Mouse (Mus musculus): ENCODE measurements around the gene Ndufb10.

Gene Ndufb10

DNA sequence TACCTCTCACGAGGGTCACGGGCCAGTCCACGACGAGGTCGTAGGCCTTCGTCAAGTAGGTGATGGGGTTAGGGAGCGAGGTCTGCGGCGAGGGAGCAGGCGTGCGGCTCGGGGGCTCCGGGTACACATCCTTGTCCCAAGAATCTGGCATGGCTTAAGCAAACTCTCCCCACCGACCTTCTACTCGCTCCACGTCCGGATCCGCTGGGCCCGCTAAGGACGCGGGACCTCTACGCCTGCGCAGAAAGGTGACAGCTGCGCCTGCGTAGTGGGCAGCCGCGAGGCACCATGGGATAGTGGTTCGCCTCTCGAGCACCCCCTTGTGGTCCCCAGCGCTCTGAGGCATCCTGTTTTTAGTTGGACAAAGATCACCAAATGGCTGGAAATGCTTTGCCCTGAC, at the start of gene Ndufb10:
Ndufb10 (minus strand) TSS at position 295 of the 400 bp plus-strand sequence.
- DNase-seq (ENCODE audit: low read depth, low spot score): peak; percentile 94

GRCm38 (mm10) chr17:24773241-24773640, 49.0 kb upstream of the Ndufb10 start:
- peak; percentile 60 for DNase-seq (ENCODE audit: low read depth, low spot score)

GRCm38 (mm10) chr17:24769146-24769545, 44.9 kb upstream of the Ndufb10 start:
- DNase-seq (ENCODE audit: low read depth, low spot score): no peak

DNA sequence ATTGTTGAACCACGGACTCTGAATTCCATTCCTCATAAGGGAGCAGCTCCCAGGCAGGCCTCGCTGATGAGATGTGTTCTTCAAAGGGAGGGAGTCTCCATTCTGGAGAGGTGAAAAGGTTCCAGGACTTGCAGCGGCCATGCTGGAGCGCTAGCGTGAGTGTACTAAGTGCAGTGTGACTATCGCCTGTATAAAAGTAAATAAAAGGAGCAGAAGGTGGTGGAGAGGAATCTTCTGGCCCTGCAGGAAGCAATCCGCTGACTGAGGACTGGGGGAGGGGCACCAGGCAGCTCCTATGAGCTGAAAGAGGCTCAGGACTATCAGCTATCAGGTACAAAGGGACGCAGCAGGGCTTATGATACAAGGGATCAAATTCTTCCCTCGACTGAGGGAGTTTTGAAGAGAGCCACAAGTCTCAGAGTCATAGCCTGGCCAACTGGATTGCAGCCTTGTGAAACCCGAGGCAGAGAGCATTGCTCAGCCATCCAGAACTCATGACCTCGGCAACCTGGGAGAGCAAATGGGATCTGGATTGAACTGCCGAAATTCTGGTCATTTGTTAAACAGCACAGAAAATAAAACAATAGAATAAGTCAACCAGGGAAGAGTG, 42.1 kb upstream of the Ndufb10 start:
- DNase-seq (ENCODE audit: low read depth, low spot score): no peak

GRCm38 (mm10) chr17:24765016-24765905, 41.0 kb upstream of the Ndufb10 start:
- no peak for DNase-seq (ENCODE audit: low read depth, low spot score)

GRCm38 (mm10) chr17:24761121-24761520, 36.8 kb upstream of the Ndufb10 start:
- DNase-seq (ENCODE audit: low read depth, low spot score): no peak

DNA sequence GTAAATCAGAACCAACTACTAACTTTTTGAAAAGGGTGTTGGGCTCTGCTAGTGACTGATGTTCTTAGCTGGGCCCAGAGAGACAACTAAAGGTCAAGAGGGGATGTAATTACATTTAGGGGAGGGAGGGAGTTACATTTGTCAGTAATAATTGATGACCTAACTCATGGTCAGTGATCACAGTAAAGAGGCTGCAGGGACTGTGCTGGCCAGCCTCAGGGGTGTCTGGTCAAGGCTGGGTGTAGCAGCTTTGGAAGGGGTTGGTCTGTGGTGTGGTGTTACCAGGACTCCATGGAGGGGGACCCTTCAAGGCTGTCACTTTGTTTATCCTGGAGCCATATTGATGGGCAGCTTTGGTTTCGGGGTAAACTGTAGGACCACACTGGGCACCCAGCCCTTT, 33.1 kb upstream of the Ndufb10 start:
- DNase-seq (ENCODE audit: low read depth, low spot score): no peak

DNA sequence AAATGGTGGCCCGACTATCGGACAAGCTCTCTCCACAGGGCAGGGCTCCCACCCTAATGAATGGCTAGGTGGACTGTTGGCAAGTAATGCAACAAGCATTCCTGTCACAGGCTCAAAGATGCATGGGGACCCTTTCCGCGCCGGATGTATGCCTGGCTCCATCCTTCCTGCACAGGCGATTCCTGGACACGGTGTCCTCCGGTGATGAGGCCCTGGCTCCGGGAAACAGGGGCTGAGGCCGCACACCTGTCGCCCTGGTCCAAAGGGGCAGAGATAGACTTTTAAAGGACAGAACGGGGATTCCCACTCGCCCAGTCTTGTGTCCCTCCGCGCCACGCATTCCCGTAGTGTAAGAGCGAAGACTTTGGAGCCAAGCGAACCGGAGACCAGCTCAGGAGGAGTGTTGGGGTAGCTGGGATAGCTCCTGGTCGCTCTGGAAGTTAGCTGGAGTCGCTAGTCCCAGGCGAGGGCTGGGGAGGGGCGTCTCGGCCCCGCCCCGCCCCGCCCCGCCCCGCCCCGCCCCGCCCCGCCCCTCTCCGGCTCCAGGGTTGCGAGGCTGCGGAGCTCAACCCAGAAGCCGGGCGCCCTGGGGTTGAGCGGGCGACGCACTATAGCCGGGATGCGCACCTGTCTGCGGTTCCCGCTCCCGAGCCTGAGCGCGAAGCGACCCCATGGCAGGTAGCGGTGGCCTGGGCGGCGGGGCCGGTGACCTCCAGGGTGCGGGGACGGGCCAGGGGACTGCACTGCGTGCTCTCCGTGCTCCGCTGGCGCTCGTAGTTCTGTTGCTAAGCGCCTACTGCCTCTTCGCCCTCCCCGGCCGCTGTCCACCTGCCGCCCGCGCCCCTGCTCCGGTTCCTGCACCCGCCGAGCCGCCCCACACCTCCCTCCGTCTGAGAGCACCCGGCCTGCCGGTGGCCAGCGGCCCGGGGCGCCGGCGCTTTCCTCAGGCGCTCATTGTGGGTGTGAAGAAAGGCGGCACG, 28.4 kb upstream of the Ndufb10 start, which contains the start of gene Hs3st6:
Hs3st6 (plus strand) TSS at position 574 of the 980 bp plus-strand sequence.
- no peak for DNase-seq (ENCODE audit: low read depth, low spot score)

- DNase-seq (ENCODE audit: low read depth, low spot score): no peak
These were observed 27.2 kb upstream of the Ndufb10 start for GRCm38 (mm10) chr17:24751528-24751927.

DNA sequence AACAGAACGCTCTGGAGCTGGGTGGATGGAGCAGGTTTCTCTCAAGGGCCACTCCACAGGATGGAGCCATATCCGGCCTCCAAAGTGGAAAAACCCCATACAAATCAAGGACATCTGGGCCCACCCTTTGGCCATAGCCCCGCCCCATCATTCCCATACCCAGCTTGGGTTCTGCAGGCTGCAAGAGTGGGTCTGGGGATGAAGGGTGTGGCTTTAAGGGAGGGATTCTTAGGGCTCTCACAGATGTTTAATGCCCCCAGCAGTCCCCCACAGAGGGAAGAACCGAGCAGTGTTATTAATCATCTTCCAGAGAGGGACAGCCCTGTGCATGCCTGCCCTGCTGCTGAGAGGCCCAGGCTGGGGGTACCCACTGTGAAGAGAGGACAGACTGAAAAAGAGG, 22.7 kb upstream of the Ndufb10 start:
- DNase-seq (ENCODE audit: low read depth, low spot score): no peak

- DNase-seq (ENCODE audit: low read depth, low spot score): peak; percentile 91
These were observed 21.5 kb upstream of the Ndufb10 start for GRCm38 (mm10) chr17:24745526-24746497.

GRCm38 (mm10) chr17:24744381-24744780, 20.1 kb upstream of the Ndufb10 start:
- no peak for DNase-seq (ENCODE audit: low read depth, low spot score)

DNA sequence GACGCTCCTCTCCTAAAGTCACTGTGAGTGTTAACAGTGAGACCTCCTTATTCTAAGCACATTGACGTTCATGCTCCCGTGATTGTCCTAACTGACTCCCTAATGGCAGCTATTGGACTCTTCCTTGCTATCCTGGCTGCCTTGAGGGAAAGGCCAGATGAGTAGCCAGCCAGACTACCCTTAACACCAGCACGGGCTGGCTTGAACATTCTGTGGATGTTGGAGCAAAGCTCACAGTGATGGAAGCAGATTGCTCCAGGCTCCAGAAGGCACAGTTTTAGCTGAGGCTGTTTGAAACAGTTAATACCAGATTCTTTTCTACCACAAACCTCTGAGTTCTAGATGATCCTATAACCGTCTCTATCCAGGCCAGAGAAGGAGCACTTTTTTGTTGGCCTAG, 19.6 kb upstream of the Ndufb10 start:
- no peak for DNase-seq (ENCODE audit: low read depth, low spot score)

DNA sequence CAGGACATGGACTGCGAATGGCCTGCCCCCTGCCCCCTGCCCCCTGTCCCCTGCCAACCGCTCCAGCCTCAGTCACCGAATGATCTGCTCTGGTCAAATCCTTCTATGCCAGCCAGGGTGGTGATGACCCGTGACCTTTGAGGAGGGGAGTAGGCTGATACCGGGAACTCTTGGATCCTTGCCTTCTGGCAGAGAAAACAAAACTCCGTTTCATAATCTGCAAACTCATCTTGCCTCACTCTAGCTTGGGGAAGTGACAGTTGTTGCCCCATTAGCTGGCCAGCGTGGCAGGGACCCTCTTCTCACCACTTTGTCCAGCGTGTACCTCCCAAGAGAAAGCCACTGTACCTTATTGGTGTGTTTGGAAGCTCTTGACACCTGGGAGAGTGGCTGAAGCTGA, 18.0 kb upstream of the Ndufb10 start:
- DNase-seq (ENCODE audit: low read depth, low spot score): no peak

GRCm38 (mm10) chr17:24739926-24740325, 15.6 kb upstream of the Ndufb10 start:
- no peak for DNase-seq (ENCODE audit: low read depth, low spot score)

- no peak for DNase-seq (ENCODE audit: low read depth, low spot score)
These were observed 14.0 kb upstream of the Ndufb10 start for GRCm38 (mm10) chr17:24738238-24738637.

DNA sequence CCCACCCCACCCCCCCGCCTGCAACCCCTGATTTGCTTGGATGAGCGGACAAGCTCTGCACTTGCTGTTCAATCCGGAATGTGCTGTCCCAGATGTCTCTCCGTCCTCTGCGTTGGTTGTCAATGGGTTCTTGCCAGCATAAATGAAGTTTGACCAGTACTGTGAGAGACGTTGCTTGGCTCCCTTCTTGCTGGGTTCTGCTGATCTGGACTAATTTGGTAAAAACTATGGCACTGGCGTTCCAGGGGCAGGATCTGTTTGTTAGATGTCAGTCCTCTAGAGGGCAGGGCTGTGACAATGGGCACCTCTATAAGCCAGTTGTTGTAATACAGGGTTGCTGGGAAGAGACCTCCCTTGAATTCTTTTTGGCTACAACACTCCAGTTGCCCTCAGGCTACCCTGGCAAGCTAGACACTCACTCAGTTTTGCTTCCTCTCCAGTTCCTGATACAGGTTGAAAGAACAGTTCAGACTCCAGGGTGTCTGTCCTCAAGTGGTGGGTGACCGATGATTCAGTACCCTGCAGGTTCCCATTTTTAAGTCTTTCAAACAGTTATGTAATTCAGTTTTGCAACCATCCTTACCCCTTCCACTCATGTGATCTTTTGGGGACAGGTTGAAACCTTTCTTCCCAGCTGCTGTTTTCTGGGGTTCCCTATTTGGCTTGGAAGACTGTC, 13.0 kb upstream of the Ndufb10 start:
- DNase-seq (ENCODE audit: low read depth, low spot score): no peak

DNA sequence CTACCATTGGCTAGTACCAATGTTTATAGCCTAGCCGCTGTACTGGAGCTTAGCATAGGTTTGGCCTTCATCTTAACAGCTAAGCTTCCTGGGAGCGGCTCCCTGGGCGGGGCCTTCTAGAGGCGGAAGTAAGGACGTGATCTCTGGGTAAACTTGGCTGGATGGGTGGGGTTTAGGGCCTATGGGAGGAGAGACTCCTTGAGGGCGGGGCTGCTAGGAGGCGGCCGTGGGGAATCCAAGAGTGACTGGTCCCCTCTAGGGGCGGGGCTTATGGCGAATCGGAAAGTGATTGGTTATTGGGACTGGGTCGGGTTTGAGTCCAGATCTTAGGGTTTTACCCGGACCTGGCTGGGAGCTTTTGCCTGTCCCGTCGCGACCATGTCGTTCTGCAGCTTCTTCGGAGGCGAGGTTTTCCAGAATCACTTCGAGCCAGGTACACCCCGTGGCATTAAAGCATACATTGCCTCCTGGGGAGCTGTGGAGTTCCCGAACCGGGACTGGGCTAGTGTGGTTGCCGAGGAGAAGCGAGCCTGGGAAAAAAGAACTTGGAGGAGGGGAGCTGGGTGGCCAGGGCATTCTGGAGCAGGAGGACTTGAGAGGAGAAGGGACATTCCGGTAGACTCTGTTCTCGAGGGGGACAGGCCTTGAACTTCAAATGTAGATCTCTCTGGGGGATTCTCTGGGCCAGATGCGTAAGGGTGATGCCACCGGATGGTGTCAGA, 12.2 kb upstream of the Ndufb10 start, which contains the start of gene Msrb1:
Msrb1 (plus strand) TSS at position 313 of the 722 bp plus-strand sequence.
- DNase-seq (ENCODE audit: low read depth, low spot score): peak; percentile 99

DNA sequence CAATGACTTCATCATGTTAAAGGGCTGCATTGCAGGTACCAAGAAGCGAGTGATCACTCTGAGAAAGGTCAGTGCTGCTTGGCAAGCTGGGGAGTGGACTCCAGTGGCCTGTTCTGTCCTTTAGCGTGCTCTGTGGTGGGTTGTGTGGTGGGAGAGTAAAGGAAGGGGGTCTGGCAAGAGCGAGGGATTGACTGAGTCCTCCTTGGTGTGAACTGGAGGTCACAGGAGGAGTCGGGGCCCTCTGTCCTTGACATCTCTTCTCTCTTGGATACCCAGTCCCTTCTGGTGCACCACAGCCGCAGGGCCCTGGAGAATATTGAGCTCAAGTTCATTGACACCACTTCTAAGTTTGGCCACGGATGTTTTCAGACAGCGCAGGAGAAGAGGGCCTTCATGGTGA, 11.2 kb upstream of the Ndufb10 start:
- DNase-seq (ENCODE audit: low read depth, low spot score): no peak
